Mouse (Mus musculus): ENCODE results near the gene Sgtb.
A peak's percentile ranks its signal among the peaks of the same experiment; 100 is the strongest.

Gene Sgtb

DNA sequence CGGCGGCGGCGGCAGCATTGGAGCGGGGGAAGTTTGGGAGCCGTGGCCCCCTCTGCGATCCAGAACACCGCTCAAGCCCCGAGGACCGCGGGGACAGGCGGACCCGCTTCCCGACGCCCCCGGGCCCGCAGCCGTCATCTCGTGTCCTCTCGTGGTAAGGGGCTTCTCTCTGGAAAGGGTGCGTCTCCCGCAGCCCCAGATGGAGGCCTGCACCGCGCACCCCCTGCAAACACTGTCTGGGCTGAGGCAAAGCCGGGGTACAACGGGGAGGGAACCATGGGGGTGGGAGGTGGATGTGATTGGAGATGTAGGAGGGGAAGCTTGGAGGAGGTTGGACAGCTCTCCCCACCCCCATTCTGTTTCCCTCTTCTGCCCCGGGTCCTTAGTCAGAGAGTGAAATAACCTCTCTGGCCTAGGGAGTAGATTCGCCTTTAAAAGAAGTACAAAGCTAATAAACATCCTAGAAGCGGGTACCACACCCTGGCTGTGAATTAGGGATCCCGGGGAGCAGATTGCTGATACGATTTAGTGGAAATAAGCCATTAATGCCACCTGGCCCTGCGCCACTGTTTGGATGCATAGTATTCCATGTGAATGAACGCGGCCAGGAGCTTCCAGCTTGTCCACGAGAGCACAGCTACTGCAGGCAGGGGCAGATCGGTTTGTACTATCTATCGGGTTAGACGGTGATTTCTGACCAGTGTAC lies 428 bp downstream of the Sgtb start:
- DNase-seq, result peak in 1 of 2 experiments; percentile 64

DNA sequence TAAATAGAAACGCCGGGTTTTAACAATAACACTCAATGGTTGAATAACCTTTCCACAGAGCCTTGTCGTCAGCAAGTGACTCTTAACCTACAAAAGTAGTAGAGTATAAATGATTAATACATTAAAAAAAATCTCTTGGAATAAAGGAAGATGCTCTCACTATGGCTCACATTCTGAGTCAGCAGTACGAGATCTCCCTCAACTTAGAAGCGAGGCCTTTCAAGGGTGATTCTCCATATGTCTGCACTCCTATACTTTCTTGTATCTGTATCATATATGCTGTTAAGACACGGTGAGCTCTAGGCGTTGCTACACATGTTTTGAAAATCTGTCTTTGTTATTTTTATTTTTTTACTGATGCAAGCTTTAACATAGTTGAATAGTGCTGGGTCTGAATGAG lies 985 bp downstream of the Sgtb start:
- DNase-seq, result no peak

DNA sequence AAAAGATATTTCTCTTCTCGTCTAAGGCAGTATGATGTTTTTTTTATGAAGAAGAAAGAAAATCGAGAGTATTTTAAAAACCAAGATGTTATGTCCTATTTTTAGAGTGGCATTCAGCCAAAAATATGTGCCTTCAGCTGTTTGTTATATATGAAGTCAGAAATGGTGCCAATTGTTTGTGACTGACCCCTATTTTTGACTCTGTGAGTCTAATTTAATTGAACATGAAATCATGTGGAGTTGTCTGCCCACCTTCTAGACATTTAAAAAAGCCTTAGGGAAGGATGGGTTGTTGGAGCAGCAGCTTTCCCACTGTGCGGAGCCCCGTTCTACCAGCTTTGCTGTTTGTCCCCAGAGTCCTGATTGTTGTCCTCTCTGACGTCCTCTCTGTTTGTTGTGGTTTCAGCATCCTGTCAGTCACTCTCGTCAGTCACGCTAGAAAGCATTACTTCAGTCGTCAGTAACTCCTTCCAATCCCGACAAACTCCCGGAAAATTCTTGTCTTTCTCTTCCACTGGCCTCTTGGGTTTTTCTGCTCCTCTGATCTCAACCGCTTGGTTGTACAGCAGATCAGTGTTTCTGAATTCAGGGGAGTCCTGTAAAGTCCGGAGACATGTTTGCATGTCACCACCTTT lies 2.8 kb downstream of the Sgtb start:
- DNase-seq, result no peak

GRCm38 (mm10) chr13:104113782-104114181 lies 4.2 kb downstream of the Sgtb start:
- no peak for DNase-seq

DNA sequence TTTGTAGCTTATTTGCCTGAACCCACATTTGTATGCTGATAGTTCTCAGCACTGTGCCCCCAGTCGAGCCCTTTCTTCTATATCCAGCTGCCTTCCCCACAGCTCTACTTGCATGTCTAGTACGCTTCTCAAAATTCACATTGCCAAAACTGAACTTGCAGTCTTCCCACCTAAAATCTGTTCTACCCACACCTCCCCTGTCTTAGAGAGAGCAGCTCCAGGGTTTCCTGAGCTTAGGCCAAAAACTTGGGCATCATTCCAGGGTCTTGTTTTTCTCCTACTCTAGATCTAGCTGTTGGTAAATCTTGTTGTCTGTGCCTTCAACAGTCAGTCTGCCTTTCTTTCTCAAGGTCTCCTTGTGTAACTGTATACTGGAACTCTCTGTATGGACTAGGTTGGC lies 5.3 kb downstream of the Sgtb start:
- no peak for DNase-seq

GRCm38 (mm10) chr13:104122078-104122840 lies 12.7 kb downstream of the Sgtb start:
- no peak for DNase-seq

GRCm38 (mm10) chr13:104123662-104124381 lies 14.3 kb downstream of the Sgtb start:
- no peak for DNase-seq

DNA sequence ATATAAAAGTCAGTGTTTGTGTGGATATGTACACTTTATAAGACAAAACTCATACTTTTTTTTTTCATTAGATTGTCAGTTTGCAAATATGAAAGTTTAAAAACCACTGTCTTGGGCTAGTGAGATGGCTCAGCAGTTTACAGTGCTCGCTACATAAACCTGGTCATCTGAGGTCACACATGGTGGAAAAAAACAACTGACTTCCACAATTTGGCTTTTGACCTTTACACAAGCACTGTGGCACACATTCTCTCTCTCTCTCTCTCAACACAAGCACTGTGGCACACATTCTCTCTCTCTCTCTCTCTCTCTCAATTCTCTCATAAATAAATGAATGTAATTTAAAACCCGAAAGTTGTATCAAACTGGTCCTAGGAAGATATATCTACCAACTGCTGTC lies 23.0 kb downstream of the Sgtb start:
- DNase-seq, result no peak

- DNase-seq, result no peak
These were observed 25.1 kb downstream of the Sgtb start for GRCm38 (mm10) chr13:104134510-104135085.

GRCm38 (mm10) chr13:104139369-104140209 lies 30.0 kb downstream of the Sgtb start:
- peak; percentile 58 to 70 for DNase-seq

DNA sequence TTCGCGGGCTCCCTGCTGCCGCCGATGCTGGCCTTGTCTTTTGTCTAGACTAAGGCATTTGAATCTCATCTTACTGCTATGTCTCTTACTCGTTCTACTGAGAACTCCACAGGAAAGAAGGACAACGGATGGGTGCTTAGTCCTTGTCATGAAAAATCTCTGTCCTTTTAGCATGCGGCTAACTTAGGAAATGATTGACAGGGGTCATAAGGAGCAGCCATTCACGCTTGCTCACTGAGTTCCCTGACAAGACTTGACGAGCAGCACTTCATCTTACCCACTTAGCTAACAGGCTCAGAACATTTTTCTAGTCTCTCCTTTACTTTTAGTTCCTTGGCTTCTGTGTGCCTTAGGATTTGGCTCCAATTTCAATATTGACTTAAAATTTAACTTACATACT lies 35.3 kb downstream of the Sgtb start:
- no peak for DNase-seq

DNA sequence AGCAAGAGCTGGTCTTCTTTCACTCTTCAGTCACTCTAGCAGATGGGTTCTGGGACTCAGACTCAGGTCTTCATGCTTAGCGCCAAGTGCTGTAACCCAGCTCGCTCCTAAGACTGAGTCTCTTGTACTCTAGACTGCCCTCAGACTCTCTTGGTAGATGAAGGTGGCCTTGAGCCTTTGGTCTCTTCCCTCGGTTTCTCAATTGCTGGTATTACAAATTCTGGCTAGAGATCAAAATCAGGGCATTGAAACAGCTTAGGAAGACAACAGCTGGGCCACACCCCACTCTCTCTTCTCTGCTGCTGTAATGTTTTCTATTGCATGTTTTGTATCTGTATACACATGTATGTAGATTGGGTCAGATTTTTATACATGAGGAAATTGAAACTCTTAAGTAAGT lies 36.1 kb downstream of the Sgtb start:
- DNase-seq, result no peak

DNA sequence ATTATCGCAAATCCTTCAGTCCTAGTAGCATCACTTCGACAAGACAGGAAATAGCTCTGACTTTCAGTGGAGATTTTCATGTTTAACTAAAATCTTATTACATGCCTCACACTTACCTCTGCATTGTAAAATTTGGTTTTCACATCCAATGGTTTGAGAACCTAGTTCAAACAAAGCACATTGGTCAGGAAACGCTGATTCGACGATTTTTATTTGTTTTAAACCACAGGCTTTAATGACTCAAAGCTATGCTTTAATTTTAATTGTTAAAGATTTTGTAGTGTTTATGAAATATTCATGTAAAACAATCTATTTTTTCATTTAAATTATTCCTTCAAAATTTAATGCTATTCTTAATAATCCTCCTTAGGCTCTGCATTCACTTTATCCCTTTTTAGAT lies 44.6 kb downstream of the Sgtb start:
- no peak for DNase-seq

- no peak for DNase-seq
These were observed 45.6 kb downstream of the Sgtb start for GRCm38 (mm10) chr13:104155106-104155505.

DNA sequence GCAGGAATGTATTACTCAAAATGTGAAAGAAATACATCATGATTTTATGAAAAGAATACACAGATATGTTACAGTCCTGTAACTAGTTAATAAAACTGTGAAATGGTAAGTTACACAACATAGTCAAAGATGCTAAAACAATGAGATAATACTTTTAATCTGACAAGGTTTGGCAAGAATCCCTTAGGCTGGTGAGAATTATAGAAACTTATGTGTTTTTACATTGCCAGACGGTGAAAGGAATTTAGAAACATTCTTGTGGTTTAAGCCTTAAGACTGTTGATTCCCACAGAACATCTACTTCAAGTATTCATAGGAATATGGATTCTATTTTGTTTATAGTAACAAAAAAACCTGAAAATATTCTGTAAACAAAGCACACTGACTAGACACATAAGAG lies 46.1 kb downstream of the Sgtb start:
- DNase-seq, result no peak

GRCm38 (mm10) chr13:104171711-104172110 lies 62.2 kb downstream of the Sgtb start:
- DNase-seq, result no peak

DNA sequence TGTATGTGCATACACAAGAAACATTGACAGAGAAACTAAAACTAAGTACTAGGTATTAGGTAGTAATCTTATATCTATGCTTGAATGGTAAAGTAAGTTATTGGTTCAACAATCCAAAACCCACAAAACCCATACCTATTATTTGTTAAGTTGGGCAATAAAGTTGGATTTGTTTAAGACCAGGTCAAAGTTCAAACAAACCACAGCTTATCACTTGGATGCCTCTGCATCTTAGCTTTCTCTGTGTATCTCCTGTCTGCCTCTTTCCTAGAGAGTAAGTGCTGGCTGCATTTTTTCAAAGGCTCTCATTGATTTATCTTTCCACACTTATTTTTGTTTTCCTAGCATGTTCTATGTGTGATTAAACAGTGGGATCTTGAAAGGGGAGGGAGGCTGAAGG lies 63.0 kb downstream of the Sgtb start:
- no peak for DNase-seq

DNA sequence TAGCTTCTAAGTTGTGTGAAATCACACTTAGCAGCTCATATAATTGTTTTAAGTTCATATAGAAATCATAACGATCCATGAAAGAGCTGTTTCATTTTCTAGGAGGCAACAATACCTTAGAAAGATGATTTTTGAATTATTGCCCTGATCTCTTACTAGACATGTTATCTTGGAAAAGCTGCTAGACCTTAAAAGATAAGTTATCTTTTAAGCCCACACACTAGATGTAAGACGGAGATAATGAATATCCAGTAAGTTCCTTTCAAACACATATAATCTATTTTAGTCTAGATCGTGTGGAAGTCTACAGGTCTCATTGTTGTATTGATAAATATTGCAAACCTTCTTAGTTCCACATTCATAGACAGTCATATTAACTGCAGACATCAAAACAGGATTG lies 67.3 kb downstream of the Sgtb start:
- DNase-seq, result no peak

DNA sequence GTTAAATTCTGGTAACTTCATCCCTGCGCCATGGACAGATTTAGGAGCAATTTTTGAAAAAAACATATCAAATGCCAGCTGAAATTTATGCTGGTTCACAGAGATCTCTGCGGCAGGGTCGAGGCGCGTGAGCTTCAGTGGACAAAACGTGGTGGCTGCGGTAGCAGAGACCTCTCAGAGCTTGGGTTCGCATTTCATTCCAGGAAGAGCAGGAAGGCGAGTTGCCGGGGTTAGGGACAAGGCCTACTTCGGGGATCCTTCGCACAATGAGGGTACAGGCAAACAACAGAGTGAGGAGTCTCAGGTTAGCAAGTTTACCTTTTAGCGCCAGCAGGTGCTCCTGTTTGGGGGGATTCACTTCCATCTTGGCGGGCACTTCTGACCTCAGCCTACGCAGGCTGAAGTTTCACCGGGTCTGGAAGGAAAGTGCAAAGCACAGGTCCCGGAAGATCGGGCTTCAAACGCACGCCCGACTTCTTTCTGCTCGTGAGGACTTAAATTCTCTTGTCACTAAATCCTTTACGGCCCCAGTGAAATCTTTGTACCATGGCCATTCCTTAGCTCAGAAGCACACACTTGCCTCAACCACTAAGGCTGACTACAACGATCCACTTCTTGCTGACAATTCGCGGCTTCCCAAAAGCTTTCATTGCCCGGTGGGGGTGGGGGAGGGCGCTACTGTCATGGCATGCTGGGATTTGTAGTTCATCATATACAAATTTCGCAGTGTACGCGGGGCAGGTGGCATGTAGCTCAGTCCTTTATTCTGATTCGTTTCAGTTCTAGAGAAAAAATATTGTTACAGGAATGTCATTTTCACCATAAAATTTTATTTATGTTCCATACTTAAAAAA lies 68.5 kb downstream of the Sgtb start, which contains the start of gene Trappc13:
Gene Trappc13 (minus strand): TSS at position 674 of the 854 bp plus-strand sequence.
- peak in 1 of 2 experiments; percentile 22 for DNase-seq

- DNase-seq, result peak; percentile 96 to 98
These were observed 69.1 kb downstream of the Sgtb start, which contains the start of gene Trim23 for GRCm38 (mm10) chr13:104178650-104179121. TSS of gene Trim23 (plus strand) at chr13:104178797.

Data from thymus, adult 18-20 months (tissue).